Mouse (Mus musculus) neural tube, embryonic 10.5 days (tissue): Measurements from ENCODE around the gene Col1a1.

Experiments used
- DNase-seq: peaks from one replicate; pipeline ENCODE4 v3.0.0-alpha.2; 2017; ENCODE audit warnings: low spot score; ENCODE audit errors: extremely low spot score

Col1a1 gene

DNA sequence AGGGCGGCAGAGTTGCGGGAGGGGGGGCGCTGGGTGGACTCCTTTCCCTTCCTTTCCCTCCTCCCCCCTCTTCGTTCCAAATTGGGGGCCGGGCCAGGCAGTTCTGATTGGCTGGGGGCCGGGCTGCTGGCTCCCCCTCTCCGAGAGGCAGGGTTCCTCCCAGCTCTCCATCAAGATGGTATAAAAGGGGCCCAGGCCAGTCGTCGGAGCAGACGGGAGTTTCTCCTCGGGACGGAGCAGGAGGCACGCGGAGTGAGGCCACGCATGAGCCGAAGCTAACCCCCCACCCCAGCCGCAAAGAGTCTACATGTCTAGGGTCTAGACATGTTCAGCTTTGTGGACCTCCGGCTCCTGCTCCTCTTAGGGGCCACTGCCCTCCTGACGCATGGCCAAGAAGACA, at the start of gene Col1a1:
Gene Col1a1, plus strand, starts transcription at position 180 of the 400 bp plus-strand sequence.
- DNase-seq, result no peak

DNA sequence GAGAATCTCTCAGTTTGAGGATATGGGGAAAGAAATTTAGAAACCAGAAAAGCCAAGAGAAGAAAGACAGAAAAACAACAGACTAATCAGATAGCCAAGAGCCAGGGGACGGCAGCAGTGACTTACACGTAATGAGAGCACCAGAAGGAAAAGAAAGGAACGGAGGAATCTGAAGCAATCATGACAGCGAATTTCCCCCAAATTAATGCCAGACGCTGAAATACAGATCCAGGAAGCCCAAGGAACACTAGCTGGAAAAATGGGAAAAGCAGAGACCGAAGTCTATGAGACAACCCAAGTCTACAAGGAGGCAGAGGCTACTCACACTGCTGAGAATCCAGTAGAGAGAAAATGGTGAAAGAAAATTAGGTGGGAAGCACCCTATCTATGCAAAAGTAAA, 44.9 kb upstream of the Col1a1 start:
- DNase-seq, result no peak

DNA sequence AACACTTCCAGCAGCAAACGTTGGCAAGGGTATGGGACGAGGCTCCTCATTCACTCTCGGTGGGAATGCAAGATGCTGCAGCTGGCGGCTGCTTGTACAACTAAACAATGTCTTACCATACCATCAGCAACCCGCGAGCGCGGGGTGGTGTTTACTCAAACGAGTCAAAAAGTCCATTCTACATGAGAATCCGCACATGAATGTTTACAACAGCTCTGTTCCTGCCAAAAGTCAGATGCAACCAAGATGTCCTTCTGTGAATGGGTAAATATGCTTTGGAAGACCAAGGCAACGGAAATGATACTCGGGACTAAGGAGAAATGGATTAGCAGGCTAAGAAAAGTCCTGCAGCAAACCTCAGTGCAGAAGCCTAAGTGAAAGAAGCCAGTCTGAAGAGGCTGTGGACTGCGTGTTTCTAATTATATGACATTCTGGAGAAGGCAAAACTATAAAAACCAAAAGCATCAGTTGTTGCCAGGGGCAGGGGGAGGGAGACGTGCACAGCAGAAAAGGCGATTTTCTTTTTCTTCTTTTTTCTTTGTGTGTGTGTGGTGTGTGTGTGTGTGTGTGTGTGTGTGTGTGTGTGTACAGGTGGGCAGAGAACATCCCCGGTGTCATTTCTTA, 39.2 kb upstream of the Col1a1 start:
- no peak for DNase-seq

DNA sequence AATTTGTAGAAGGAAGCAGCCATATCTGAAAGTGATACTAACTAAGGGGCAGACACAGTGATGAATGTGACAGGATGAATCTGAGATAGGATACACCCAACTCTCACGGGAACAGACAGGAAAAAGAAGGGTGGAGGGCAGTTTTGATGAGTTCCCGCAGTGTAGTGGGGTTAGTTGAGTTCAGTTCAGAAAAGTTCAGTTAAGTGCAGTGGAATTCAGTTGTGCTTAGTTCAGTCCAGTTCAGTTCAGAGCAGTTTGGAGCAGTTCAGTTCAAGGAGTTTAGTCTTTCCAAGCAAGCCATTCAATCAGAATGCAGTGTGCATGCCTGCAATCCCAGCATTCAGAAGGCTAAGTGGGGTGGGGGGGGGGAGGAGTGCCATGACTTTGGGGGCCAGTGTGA, 34.8 kb upstream of the Col1a1 start:
- DNase-seq, result no peak

DNA sequence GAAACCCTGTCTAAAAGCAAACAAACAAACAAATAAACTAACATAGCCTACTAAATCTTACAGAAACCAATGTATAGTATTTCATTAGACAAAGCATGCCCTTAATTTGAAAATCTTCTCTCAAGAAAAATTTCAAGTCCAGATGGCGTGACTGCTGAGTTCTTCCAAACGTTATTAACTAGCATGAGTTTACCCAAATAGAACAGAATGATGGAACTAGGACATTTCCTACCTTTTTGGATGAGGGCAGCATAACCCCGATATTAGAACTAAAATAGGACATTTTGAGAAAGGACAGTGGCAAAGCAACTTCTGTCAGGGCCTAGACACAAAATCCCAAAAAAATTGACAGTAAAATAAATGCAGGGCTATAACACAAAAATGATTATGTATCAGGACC, 31.7 kb upstream of the Col1a1 start:
- DNase-seq, result no peak

DNA sequence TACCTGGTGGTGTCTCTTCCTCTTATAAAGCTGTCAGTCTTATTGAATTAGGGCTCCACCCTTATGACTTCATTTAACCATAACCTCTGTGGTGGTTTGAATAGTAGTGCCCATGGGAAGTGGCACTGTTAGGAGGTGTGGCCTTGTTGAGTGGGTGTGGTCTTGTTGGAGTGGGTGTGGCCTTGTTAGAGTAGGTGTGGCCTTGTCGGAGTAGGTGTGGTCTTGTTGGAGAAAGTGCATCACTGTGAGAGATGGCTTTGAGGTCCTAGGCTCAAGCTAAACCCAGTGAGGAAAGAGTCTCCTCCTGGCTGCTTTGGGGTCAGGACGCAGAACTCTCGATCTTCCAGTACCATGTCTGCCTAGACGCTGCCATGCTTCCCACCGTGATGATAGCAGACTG, 25.1 kb upstream of the Col1a1 start:
- no peak for DNase-seq

DNA sequence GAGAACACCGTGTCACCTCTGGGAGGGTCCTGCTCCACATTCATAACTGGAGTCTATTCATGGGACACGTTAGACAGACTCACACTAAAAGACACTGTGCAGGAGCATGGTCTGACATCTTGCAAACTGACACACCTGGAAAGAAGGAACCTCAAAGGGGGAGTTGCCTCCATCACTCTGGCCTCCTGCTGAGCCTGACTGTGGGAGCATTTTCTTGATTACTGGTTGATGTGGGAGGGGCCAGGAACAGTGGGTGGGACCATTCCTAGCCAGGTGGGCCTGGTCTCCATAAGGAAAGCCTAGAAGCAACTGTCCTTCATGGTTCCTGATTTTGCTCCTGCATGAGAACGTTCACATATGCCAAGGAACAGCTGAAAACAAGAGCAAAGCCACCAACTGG, 23.5 kb upstream of the Col1a1 start:
- DNase-seq, result no peak

DNA sequence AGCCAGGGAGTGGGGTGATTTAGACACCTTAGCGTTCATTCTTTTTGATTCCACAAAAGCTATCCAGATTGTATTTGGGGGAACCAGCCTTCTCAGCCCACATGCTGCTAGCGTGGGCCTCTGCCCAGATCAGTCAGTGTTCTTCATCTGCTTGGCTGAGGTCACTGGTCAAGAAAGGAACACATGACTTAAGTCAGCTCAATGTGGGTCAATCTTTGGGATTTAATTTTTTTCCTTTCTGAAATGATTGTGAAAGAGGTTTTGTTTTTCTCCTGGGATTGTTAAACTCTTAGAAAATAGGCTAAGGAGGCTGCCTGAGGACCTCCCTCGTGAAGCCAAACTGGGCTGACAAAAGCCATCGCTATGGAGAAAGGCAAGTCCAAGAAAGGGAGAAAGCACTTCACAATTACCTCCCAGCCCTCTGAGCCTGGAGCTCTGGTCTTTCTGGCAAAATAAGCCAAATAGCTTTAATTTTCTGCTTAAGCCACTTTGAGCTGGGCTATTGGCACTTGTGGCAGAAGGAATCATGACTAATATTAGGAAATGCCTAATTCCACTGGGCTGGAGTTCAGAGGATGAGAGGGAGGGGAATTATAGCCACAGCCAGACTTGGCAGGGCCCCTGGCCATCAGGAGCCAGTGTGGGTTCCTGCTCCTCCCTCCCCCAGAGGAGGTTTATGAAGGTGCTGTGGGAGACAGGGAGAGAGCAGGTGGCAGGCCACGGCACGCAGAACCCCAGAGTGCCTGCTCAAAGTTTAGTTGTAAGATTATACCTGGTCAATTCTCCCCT, 22.5 kb upstream of the Col1a1 start:
- no peak for DNase-seq

DNA sequence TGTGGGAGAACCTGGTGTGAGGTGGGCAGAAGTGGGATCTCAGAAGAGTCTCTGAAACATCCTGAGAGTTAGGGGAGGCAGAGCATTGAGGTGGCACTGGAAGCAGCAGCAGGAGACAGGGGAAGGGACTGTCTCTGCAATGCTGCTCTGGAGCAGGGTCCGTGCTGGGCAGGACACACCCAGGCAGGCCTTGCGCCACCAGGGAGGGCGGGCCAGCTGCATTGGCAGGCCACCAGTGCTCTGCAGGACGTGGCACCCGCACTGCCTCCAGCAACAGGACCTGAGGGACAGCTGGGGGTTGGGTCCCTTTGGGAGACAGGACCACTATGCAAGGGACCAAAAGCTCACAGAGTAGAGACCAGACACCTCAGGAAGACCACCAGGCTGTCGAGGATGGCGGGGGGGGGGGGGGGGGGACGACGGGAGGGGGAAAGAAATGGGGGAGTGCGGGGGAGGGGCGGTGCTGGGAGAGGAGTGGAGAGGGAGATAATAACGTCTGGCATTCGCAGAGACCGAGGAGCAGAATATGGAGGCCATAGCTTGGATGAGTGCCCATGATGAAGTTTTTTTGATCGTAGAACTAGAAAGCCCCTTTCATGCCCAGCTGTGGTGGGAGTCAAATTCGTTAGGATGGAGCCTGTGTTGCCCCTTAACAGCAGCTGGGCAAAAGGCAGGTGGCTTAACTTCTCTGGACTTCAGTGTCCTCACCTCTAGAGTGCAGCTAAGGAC, 20.2 kb upstream of the Col1a1 start:
- no peak for DNase-seq

DNA sequence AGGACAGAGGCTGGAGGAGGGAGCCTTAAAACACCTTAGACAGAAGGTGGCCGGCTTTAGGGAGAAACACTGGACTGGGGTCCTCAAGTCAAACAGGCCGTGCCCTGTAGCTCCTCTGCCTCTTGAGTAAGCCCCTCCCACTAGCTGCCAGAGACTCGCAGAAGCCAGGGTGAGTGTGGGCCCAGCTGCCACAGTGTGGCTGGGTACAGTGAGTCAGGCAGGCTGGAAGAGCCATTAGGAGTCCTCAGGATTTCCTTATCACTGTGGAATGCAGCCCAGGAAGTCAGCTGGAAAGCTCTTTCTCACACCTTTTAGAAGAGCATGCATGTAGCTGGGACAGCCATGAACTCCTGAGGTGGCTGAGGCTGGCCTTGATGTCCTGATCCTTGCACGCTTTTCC, 19.5 kb upstream of the Col1a1 start:
- no peak for DNase-seq

DNA sequence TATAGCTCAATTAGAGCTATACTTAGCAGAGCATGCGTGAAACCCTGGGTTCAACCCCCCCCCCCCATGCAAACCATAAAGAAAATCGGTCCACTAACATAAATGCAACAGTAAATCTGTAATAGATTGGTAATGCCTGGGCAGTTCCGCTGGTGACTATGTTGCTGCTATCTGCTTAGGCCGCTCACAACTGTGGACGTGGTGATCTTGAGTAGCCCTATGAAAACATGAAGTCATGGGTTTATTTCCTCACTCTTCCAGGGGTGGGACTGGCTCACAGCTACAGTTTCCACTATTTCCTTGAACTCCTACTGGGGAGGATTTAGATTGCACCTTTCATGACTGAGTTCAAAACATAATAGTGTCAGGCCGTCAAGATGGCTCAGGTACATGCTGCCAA, 18.3 kb upstream of the Col1a1 start:
- DNase-seq, result no peak

DNA sequence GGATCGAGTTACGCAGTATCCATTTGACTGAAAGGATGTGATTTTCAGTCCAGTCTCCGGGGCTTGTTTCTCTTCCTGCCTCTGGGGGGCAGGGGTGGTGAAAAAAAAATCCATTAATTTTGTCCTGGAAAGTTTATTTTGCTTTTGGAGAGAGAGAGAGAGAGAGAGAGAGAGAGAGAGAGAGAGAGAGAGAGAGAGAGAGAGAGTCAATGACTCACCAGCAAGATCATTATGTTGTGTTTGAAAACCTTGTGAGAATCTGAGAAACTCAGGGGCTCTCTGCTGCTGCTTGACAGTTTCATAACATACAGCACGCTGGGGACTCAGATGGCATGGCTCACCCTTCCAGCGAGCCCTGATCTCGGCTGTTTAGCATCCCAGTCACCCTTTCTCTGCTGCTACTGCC, 15.0 kb upstream of the Col1a1 start:
- no peak for DNase-seq

DNA sequence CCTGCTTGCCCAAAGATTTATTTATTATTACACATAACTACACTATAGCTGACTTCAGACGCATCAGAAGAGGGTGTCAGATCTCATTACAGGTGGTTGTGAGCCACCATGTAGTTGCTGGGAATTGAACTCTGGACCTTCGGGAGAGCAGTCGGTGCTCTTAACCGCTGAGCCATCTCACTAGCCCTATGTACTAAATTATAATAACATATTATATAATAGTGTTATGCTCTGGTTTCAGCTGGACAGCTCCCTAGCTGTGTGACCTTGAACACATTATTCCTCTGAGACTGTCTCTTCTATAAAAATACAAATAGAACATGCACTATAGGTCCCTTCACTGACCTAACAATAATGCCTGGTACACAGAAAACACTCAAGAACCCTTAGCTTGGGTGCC, 11.0 kb upstream of the Col1a1 start:
- no peak for DNase-seq

DNA sequence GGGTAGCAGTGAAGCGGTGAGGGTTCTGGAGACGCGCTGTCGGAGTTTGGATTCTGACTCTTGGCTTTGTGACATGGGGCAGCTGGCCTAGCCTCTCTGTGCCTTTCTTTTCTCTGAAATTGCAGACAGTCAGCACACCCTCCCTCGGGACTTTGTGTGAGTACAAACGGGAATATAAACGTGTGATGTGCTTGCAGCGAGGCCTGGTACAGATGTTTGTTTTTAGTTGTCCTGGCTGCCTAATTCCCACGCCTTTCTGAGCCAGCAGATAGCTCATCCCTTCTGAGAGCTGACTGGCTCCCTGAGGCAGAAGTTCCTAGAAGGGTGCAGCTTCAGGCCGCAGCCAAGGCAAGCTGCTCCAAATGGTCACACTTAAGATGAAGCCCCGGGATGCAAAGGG, 9.6 kb upstream of the Col1a1 start:
- no peak for DNase-seq

DNA sequence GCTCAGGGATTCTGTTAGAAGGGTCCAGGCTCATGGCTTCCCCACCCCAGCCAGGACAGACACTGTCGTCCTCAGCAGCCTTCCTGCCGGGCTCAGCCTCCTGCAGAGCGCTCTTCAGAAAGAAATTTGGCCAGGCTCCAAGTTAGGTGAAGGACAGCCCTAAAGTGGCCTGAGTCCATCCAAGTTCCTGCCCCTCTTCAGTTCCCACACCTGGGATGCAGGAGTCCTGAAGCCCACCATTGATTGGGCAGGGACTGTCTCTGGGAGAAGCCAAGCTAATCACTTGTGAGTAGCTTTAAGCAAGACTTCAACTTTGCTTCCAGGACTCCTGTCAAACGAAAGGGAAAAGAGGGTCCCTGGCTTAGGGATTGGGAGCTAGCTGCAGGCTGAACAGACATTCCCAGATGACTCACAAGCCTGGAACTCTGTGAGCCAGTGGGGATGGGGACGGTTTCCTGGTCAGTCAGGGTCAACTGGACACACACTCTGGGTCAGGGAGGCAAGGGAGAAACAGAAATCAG, 8.2 kb upstream of the Col1a1 start:
- DNase-seq, result no peak

DNA sequence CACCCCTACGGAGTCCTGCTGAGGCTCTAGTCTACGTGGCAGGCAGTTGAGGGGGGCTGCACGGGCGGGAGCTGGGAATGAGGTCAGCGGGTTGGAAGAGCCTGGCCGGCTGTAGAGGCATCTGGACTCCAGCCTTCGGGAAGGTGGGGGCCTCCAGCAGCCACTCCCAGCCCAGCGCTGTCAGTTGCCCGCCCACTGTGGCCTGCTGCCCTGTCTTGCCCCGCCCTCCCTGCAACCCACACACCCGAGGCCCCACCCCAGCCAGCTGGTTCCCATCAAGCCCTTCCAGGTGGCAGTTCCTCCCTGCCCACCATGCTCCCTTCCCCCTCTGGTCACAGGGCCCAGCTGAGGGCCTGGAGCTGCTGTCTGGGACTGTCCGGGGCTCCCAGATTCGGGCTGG, 7.2 kb upstream of the Col1a1 start:
- DNase-seq, result peak; percentile 93

DNA sequence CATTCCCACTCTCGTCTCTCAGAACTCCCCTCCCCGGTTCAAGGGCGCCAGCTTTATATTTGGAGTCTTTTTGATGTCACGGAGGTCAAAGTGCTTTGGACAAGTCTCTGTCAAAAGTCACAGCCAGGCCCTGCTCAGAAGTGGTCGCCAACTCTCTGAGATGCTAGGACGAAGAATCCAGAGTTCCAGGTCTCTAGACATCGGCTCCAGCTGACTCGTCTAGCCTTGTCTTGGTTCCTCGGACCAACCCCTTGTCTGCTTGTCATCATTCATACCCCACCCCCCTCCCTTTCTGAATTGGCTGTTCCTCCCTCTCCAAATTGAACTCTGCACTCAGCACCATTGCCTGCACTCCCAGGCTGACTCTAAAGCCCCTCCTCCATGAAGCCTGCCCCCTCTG, 6.4 kb upstream of the Col1a1 start:
- no peak for DNase-seq

DNA sequence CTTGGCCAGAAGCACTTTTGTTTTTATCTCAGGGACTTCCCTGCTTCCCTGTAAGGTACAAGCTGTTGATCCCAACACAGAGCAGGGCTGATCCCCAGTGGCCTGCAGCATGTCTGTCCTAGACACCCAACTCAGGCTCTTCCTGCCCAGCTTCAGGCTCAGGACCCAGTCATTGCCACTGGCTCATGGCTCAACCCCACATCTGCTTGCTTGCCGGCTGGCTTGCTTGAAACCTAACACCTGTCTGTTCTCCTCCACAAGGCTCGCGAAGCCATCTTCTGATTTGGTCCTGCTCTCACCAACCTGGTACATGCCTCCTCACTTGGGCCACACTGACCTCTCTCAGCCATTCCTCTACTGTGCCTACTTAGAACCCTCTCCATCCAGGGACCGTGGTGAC, 5.9 kb upstream of the Col1a1 start:
- no peak for DNase-seq

DNA sequence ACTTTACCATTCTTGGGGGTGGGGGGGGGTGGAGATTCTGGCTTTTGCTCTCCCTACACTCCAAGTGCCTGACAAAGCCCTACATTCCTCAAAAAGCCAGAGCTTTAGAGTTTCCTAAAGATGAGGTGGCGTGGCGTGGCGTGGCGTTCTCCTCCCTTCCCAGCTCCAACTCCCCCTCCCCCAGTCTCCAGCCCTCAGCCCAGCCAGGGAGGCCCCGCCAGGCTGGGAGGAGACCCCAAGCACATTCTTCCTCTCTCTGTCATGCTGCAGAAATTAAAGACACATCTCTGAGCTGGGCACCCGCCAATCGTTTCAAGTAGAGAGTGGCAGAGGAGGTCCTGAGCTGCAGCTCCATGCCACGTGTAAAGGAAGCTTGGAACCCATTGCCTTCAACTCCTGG, 2.4 kb upstream of the Col1a1 start:
- DNase-seq, result no peak

DNA sequence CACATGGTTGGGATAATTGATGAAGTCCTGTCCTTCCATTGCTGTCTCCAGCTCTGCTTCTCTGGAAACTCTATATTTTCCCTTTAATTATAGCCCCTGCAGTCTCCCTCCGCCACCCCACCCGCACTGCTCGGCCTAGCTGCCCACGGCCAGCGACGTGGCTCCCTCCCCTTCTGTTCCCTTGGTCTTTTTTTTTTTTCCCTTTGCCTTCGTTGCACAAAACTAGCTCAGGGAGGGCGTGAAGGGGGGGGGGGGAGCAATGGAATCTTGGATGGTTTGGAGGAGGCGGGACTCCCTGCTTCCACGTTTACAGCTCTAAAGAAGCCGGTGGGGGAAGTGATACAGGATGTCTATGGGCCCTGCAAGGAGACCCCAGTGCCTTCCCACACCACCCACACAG, 1.5 kb upstream of the Col1a1 start:
- no peak for DNase-seq

DNA sequence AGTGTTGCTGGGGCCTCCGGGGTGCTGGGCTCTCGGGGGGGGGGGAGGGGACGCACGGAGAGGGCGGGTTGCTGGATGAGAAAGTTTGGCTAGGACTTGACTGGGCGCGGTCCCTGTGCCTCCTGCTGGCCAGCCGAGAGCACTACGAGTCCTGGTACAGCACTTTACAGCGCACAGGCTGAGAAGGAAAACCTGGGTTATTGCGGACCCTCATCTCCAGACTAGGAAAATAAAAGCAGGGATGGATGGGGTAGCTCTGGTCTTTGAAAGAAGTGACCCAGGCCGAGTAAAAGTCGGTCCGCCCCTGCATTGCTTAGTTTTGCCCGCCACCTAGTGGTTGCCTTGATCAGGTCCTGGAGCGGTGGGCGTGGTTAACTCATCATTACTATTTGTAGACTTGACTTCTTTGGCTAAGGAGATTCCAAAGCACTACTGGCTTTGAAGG, 849 bp downstream of the Col1a1 start:
- peak; percentile 91 for DNase-seq

DNA sequence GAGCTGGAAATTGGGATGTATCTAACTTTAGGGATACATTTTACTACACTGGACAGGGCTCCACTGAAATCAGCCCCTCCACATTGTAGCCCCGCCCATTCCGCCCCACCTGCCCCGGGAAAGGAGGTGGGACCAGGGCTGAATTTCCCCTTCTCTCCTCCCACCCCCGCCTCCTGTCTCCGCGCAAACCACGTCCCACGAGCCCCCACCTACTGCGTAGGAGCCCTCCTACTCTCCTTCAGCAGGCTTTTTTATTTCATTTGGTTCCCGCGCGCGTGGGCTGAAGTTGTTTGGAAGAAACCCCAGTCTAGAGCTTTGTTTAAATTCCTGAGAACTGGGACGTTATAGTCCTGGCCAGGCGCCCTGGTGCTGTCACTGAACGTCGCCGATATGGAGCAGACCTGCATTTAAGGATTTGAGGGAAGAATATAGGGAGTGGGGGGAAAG, 1.3 kb downstream of the Col1a1 start:
- DNase-seq, result no peak
